Mouse (Mus musculus) heart, embryonic 11.5 days (tissue): ENCODE data around the gene Olfr574. TPM values are rescaled to one million over a fixed set of nuclear protein-coding genes. Genes with fewer than 3 reads are reported as not detected.

Experiments used
- ATAC-seq: fragments of 200-750 bp; cut with Nextera tagmentation; replicated peaks from 2 replicates; pipeline ENCODE4 v1.8.0; 2017; ENCODE audit warnings: moderate library complexity; ENCODE audit not compliant: insufficient number of reproducible peaks, low FRiP score, low TSS enrichment
- H3K27ac ChIP-seq: fragments of 300-500 bp; sonication (generic); 2 replicates; pipeline ENCODE4 v1.5.1; 2014; ENCODE audit warnings: mild to moderate bottlenecking, low read depth, low read length
- H3K27me3 ChIP-seq: fragments of 300-500 bp; sonication (generic); 2 replicates; pipeline ENCODE4 v1.6.1; 2014; ENCODE audit warnings: mild to moderate bottlenecking, low read length, mixed read lengths; ENCODE audit not compliant: control insufficient read depth, insufficient read depth
- H3K36me3 ChIP-seq: fragments of 300-500 bp; sonication (generic); 2 replicates; pipeline ENCODE4 v1.6.1; 2014; ENCODE audit warnings: mild to moderate bottlenecking, low read length, moderate library complexity, mixed read lengths; ENCODE audit not compliant: control insufficient read depth, insufficient read depth
- H3K4me1 ChIP-seq: fragments of 300-500 bp; sonication (generic); 2 replicates; pipeline ENCODE4 v1.6.1; 2014; ENCODE audit warnings: low read length; ENCODE audit not compliant: control insufficient read depth, insufficient read depth
- H3K4me2 ChIP-seq: fragments of 300-500 bp; sonication (generic); 2 replicates; pipeline ENCODE4 v1.6.1; 2014; ENCODE audit warnings: mild to moderate bottlenecking, moderate library complexity
- H3K4me3 ChIP-seq: fragments of 300-500 bp; sonication (generic); 2 replicates; pipeline ENCODE4 v1.5.1; 2014; ENCODE audit warnings: low read depth, low read length
- H3K9ac ChIP-seq: fragments of 300-500 bp; sonication (generic); 2 replicates; pipeline ENCODE4 v1.6.1; 2014; ENCODE audit warnings: mild to moderate bottlenecking, low read depth, low read length, moderate library complexity
- H3K9me3 ChIP-seq: fragments of 300-500 bp; sonication (generic); replicated peaks from 2 replicates; pipeline ENCODE4 v1.6.1; 2016; ENCODE audit warnings: low read length; ENCODE audit not compliant: control insufficient read depth
- WGBS: fragments of 180-500 bp; shearing (Covaris S2); extraction: QIAGEN DNeasy Blood & Tissue Kit; methylation state at CpG from one replicate; pipeline ENCODE4 v1.1.7; 2014; ENCODE audit not compliant: insufficient replicate concordance; 5-methylcytosine and 5-hydroxymethylcytosine counted together
- polyA plus RNA-seq: library from polyadenylated mRNA; unstranded; fragments of >200 nt; fragmentation: Nextera tagmentation; extraction: Ambion mirVana; gene quantifications from 2 replicates; pipeline ENCODE4 v1.2.1, GENCODE M21; 2014

Gene Olfr574
- polyA plus RNA-seq, 1 experiment from 2014 or later = not detected

DNA sequence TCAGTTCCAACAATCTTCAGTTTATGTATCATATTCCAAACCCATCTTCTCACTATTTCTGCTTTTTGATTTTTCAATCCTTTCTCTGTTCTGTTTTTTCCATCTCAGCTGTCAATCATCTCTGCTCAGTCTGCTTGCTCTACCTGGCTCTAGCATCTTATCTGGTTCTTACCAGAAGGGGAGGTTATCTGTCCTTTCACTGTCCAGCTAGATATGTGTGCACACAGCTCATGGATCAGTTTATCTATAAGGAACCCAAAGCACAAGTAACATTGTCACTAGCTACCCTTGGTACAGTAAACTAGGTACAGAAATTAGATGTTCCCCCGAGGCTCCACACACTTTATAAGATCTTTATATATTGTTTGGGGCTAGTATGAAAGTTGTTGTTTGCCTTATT is 4.8 kb upstream of the Olfr574 start:
- H3K4me2 ChIP-seq = no peak overlapping the region
- H3K36me3 ChIP-seq = no peaks in the 10 kb centered on the region
- H3K9ac ChIP-seq = no peak overlapping the region
- no peak overlapping the region for H3K27ac ChIP-seq
- H3K4me1 ChIP-seq = no peaks in the 10 kb centered on the region
- H3K9me3 ChIP-seq = no peaks in the 10 kb centered on the region
- ATAC-seq = peak; percentile 75; the same call in 1 of the 2 replicates
- H3K4me3 ChIP-seq = no peak overlapping the region
- H3K27me3 ChIP-seq = no peaks in the 10 kb centered on the region
- 85% methylated on average over 1 of the region's 1 CpGs for WGBS

DNA sequence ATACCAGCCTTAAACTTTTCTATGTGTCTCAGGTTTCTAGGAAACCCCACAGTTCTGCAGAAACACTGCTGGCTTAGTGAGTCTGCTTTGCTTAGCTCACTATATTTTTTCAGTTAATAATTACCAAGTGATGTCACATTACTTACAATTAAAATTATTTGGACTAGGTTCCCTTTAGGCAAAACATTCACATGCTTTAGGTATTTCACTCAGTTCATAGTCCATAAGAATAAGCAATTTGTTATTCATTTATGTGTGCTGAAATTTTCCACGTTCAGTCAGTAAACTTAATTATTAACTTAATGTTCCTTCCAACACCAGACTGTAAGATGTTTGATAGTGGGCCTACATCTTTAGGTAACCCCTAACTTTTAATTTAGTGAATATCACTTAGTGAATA is 2.5 kb downstream of the Olfr574 start:
- Histone ChIP-seq H3K9ac (no peak overlapping the region), H3K27ac (no peak overlapping the region), H3K27me3 (no peaks in the 10 kb centered on the region), H3K4me1 (no peaks in the 10 kb centered on the region), H3K36me3 (no peaks in the 10 kb centered on the region), H3K4me3 (no peak overlapping the region), H3K4me2 (no peak overlapping the region), H3K9me3 (no peaks in the 10 kb centered on the region)
- no peak for ATAC-seq
- 65% methylated on average over 1 of the region's 1 CpGs for WGBS

DNA sequence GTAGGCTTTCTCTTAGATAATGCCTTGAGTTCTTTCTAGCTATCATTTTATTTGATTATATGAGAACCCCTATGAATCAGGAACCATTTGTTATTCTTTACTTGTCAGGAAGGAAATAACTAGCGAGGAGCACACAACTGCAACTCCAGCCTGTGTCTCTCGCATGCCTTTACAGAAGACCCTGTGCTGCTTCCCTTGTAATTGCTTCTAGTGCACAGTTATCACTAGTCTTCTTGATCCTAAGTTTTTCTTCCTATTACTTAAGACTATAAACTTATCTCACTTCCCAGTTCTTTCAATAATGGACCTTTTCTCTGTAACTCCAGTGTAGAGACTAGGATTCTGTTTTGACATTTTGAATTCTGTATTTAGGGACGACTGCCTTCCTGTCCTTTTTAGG is 9.9 kb downstream of the Olfr574 start:
- Histone ChIP-seq H3K9me3 (no peaks in the 10 kb centered on the region), H3K4me2 (no peak overlapping the region), H3K4me1 (no peaks in the 10 kb centered on the region), H3K9ac (no peak overlapping the region), H3K36me3 (no peaks in the 10 kb centered on the region), H3K27ac (no peak overlapping the region), H3K27me3 (no peaks in the 10 kb centered on the region), H3K4me3 (no peak overlapping the region)
- ATAC-seq = no peak
- WGBS = 52% methylated on average over 3 of the region's 3 CpGs

GRCm38 (mm10) chr7:102958593-102958992 is 10.3 kb downstream of the Olfr574 start, which contains the start of gene Olfr575:
Gene Olfr575 (minus strand): TSS chr7:102958775.
- Histone ChIP-seq H3K36me3 (no peaks in the 10 kb centered on the region), H3K27me3 (no peaks in the 10 kb centered on the region), H3K27ac (no peak within 1 kb of the TSS), H3K9ac (no peak within 1 kb of the TSS), H3K4me1 (no peaks in the 10 kb centered on the region), H3K4me3 (no peak within 1 kb of the TSS), H3K9me3 (no peaks in the 10 kb centered on the region), H3K4me2 (no peak within 1 kb of the TSS)
- peak; percentile 96 for ATAC-seq
- WGBS = 26% methylated on average over 1 of the region's 1 CpGs

- H3K36me3 ChIP-seq = no peaks in the 10 kb centered on the region
- H3K4me3 ChIP-seq = no peak within 1 kb of the TSS
- no peaks in the 10 kb centered on the region for H3K27me3 ChIP-seq
- no peaks in the 10 kb centered on the region for H3K9me3 ChIP-seq
- no peak within 1 kb of the TSS for H3K4me2 ChIP-seq
- no peak for ATAC-seq
- 13% methylated on average over 2 of the region's 2 CpGs for WGBS
- H3K27ac ChIP-seq = no peak within 1 kb of the TSS
- H3K4me1 ChIP-seq = no peaks in the 10 kb centered on the region
- no peak within 1 kb of the TSS for H3K9ac ChIP-seq
Observed at GRCm38 (mm10) chr7:102962360-102962759, 14.1 kb downstream of the Olfr574 start, which contains the start of gene Olfr576. Gene Olfr576 (plus strand): TSS chr7:102962660.

- Histone ChIP-seq H3K4me3 (no peak overlapping the region), H3K27me3 (no peaks in the 10 kb centered on the region), H3K4me2 (no peak overlapping the region), H3K9ac (no peak overlapping the region), H3K27ac (no peak overlapping the region), H3K9me3 (no peaks in the 10 kb centered on the region), H3K36me3 (no peaks in the 10 kb centered on the region), H3K4me1 (no peaks in the 10 kb centered on the region)
- ATAC-seq = no peak
- 64% methylated on average over 1 of the region's 1 CpGs for WGBS
Observed at GRCm38 (mm10) chr7:102974399-102974798, 26.1 kb downstream of the Olfr574 start.

DNA sequence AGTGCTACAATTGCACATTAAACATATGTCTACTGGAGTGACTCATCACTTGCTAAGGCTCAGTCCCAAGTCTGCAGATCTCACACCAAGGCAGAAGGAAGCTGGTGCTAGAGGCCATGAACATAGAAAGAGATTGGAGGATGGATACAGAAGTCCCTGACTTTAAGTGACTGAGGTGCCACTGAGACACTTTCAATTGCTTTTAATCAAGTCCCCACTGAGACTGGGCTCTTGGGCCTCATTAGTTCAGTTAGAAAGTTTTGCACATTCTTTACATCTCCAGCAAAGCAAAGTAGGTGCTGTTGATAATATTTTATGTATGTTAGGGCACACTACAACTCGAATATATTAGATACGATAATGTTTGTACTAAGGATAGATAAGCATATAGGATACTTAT is 27.6 kb downstream of the Olfr574 start, which contains the start of gene Olfr577:
Gene Olfr577 (minus strand): TSS at position 101 of the 400 bp plus-strand sequence.
- H3K27ac ChIP-seq = no peak within 1 kb of the TSS
- 74% methylated on average over 2 of the region's 2 CpGs for WGBS
- H3K4me1 ChIP-seq = no peaks in the 10 kb centered on the region
- H3K9ac ChIP-seq = no peak within 1 kb of the TSS
- H3K27me3 ChIP-seq = no peaks in the 10 kb centered on the region
- H3K4me2 ChIP-seq = no peak within 1 kb of the TSS
- H3K9me3 ChIP-seq = no peaks in the 10 kb centered on the region
- no peak within 1 kb of the TSS for H3K4me3 ChIP-seq
- no peaks in the 10 kb centered on the region for H3K36me3 ChIP-seq
- ATAC-seq = no peak

DNA sequence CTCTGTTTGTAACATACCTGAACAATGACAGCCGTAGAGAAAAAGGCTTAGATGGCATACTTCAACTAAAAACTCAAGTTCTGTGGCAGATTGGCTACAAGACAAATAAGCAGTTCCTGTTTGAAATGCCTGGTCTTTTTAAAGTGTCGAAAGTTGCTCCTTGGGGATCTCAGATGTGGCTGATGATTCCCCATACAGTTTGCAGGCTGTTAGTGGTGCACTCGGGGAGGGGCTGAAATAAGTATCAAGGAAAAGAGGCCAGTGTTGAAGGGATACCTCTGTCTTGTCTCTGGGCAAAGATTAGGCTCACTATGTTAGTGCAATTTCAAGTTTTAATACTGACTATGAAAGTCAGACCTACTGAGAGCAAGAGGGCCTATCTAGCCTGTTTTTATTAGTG is 41.0 kb downstream of the Olfr574 start, which contains the start of gene Olfr578:
Gene Olfr578 (minus strand): TSS at position 101 of the 400 bp plus-strand sequence.
- no peaks in the 10 kb centered on the region for H3K36me3 ChIP-seq
- no peaks in the 10 kb centered on the region for H3K4me1 ChIP-seq
- H3K27me3 ChIP-seq = no peaks in the 10 kb centered on the region
- ATAC-seq = no peak
- H3K4me2 ChIP-seq = no peak within 1 kb of the TSS
- no peaks in the 10 kb centered on the region for H3K9me3 ChIP-seq
- no peak within 1 kb of the TSS for H3K4me3 ChIP-seq
- WGBS = 46% methylated on average over 3 of the region's 3 CpGs
- H3K27ac ChIP-seq = no peak within 1 kb of the TSS
- no peak within 1 kb of the TSS for H3K9ac ChIP-seq
